Mouse (Mus musculus) megakaryocyte progenitor cell, adult 5-6 weeks (primary cell): ENCODE measurements around the gene Cypt2. TPM values are rescaled to one million over a fixed set of nuclear protein-coding genes. Genes with fewer than 3 reads are reported as not detected.
"Not testable (repeated sequence)": the region's sequence is repeated elsewhere in the genome, so short reads cannot be mapped to it uniquely, and the experiment has no call there.

Source experiments
- ATAC-seq: replicated peaks from 2 replicates; pipeline ENCODE4 v1.8.0; 2016; ENCODE audit warnings: mild to moderate bottlenecking, moderate TSS enrichment, inconsistent platforms; ENCODE audit not compliant: poor library complexity
- total RNA-seq, 2 experiments: library from RNA; stranded (forward) in 1 of 2; stranded (reverse) in 1 of 2; fragments of 157-497, 149-512 nt in 1 of 2; fragments of 200-1000 nt in 1 of 2; gene quantifications; 2 replicates each; pipeline versions ENCODE4 v1.2.3 to v1.2.4; 2015 to 2017

The Cypt2 gene
- total RNA-seq (2015) (not detected in 2 replicates), total RNA-seq (2017) (not detected in 2 replicates)

DNA sequence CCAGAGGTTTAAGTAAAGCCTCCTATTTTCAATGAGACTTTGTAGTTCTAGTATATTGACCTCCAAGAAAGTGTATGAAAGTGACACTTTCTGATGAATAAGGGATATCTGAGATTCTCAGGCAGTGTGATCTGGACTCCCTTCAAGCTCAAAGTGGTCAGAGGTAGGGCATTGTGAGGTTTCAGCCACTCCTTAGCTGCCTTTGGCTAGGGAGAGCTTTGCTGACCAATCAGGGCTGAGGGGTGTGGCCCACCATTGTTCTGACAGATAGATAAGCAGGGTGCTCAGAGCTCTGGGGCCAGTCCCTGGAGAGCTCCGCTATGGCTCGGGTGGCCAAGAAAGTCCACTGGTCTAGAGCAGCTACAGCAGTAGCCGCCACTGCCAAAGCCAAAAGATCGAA lies at the start of gene Cypt2:
Gene Cypt2, plus strand, starts transcription at position 301 of the 400 bp plus-strand sequence.
- not testable (repeated sequence) for ATAC-seq

DNA sequence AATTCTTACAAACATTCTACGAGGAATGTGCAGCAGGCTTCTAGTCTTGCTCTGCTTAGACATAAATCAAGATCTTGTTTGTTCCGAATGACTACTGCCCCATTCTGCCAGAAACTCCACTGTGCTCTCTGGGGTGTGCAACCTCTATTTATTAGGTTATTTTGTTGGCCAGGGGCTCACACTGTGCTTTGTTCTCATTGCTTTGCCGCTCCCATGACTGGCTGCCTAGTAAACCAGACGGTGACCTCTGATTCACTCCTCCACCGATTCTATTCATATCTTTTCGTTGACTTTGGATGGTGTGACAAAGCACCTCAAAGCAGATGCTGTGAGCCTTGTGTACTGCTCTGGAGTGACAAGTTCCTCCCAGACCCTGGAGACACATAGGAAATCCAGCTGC lies 46.7 kb downstream of the Cypt2 start:
- no peak for ATAC-seq
